Mouse (Mus musculus) 3T3-L1 (cell line): ENCODE measurements at regions not wholly inside any gene's neighbourhood (a gene's known extent, or its start where the extent isn't known, plus 50 kb on each side); places are given as distances from the start of the nearest gene placed in this dataset.
A peak's percentile ranks its signal among the peaks of the same experiment; 100 is the strongest.

Experiments used
- DNase-seq: peaks from one replicate; pipeline ENCODE4 v3.0.0-alpha.2; 2015; ENCODE audit warnings: low read depth, low spot score

DNA sequence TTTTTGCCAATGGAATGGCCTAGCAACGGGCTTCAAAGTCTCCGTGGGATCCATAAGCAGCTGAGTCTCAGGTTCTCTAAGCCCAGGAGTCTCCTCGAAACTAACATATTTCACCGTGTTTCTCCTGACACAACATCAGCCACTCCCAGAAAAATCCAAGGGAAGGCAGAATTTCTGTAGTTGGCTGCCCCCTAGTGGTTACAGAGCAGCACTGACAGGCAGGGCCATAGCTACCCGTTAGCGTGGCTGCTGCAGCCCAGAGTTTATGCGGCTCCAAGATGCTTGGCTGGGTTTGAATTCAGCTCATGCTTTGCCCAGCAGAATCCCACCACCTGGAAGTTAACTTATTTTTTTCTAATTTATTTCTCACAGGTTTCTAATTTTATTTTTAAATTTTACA is 140.9 kb upstream of the Tmem164 start:
- DNase-seq = peak; percentile 86

DNA sequence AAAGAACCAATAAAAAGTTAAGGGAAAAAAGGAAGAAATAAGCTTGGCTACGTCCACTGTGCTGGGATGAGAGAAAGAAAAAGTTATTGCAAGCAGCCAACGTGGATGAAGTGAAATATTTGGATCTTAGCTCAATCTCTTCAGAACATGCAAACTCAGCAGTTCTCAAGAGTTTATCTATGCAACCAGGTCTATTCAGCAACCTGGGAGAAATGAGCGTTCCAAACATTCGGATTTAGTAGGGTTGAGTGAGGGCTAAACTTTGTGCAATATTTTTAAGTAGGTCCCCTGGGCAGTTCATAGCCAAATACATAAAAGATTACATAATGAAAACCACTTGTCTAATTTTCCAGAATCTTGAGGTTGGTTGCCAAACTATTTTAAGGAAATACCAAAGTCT is 129.0 kb upstream of the Tmem164 start:
- no peak for DNase-seq

DNA sequence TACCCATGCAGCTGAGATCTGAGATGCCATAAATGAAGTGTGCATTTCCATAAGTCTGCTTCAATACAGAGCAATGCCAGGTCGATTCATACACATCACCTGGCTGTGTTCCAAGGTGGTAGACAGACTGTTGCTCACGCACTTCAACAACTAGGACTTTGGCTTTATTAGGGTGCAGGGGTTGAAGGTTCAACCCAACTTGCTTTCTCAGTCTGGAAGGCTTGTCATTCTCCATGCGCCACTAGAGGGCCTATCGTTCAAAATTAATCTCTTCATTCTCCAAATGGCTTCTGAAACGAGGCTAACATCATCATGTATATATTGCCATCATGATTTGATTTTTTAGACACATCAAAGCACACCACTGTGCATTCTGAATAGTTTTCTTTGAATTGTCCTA is 127.0 kb upstream of the Tmem164 start:
- peak; percentile 56 for DNase-seq

DNA sequence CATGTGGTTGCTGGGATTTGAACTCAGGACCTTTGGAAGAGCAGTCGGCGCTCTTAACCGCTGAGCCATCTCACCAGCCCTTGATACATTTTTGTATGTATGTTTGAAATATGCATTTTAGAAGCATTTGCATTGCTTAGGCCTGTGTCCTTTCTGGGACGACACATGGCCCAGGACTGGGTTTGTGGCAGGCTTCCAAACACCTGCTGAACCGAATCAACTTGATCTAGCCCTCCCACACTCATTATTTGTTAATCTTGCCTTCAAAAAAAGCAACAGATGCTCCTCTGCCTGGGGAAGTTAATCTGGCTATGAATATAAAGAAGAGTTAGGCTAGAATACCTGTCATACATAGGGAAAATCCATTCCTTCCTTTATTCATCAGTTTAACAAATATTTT is 123.7 kb upstream of the Tmem164 start:
- no peak for DNase-seq

DNA sequence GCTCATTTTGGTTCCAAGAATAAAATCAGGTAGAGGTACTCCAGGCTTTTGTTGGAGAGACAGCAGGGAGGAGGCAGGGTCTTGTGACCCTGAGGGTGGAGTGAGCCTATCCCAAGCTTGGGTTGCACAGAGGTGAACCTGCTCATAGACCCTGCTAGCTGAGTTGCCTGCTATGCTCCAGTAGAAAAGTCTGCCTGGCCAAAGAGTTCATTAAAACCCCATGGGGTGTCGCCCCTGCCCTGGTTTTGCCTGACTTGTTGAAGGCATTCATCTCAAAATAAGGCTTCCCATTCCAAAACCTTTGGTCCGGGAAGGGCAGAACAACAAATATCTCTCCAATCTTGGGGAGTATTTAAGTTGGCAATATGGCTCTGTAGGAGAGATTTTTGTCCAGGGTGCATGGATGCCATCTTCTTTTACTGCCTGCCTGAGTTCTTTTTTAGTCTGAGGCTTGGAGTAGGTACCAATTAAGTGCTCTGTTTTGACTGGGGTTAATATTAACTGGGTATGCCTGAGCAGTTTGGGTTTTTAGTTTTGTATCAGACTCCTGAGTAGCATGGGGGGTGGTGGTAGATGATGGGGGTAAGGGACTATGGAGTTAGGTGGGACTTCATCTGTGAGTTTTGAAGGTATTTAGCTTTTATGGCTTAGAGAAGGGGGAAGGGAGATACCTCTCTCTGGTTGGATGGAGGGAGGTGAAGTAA is 120.8 kb upstream of the Tmem164 start:
- DNase-seq = peak; percentile 40

DNA sequence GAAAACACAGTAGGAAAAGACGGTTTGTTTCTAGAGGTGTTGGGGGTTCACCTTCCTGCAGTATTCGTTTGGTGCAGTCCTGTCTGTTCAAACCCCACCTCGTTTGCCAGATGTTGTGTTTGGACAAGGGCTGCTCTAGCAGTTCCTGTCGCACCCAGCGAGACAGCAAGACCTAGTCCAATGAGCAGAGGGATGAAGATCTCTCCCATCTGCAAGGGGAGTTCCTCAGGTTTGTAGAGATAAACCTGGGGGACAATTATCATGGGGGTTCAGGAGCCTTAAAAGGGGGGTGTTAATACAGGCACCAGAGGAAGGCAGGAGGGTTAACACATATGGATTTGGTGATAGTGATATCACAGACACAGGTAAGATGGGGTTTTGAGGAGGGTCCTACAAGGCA is 119.4 kb upstream of the Tmem164 start:
- no peak for DNase-seq

DNA sequence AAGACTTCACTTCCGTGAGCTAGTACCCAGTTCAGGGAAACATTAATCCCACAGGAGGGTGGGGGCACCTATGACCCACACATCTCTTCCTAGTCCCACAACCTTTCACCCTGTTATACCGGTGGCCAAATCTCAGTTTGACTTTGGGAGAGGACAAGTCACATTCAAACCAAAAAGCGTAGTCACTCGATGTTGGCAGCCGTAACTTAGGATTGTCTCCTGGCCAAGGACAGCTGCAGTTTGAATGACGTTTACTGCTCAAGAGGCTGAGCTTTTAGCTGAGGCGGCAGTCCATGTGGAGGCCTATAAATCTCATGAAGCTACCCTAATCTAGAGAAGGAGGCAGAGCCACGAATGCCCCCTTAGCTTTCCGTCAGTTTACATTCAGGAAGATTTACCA is 117.0 kb upstream of the Tmem164 start:
- DNase-seq = no peak

DNA sequence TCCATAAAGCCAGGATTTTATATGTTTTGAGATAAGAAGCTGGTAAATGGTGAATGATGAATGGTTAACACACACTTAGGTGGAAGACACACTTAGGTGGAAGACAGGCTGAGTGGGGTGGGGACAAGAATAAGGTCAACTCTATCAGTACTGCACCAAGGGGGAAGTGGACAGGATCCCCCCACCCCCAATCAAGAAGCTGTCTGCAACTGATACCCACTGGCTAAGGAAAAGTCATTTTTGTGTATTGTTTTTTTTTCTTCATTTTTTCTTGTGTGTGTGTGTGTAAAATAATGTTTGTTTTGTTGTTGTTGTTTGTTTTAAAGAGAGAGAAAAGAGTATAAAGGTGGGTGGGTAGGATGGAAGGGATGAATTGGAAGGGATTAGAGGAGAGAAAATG is 109.4 kb upstream of the Tmem164 start:
- no peak for DNase-seq

DNA sequence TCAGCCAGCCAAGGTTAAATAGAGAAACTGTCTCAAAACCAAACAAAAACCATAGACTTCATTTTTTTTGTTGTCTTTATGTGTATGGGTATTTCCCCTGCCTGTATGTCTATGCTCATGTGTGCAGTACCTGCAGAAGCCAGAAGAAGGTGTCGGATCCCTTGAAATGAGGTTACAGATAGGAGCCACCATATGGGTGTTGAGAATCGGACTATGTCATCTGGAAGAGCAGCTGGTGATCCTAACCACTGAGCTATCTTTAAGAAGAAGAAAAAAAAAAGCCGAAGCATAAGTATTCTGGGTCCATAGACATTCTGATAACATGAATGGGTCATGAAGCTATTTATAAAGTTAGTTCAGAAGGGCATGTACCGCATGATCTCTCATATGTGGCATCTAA is 107.2 kb upstream of the Tmem164 start:
- no peak for DNase-seq

DNA sequence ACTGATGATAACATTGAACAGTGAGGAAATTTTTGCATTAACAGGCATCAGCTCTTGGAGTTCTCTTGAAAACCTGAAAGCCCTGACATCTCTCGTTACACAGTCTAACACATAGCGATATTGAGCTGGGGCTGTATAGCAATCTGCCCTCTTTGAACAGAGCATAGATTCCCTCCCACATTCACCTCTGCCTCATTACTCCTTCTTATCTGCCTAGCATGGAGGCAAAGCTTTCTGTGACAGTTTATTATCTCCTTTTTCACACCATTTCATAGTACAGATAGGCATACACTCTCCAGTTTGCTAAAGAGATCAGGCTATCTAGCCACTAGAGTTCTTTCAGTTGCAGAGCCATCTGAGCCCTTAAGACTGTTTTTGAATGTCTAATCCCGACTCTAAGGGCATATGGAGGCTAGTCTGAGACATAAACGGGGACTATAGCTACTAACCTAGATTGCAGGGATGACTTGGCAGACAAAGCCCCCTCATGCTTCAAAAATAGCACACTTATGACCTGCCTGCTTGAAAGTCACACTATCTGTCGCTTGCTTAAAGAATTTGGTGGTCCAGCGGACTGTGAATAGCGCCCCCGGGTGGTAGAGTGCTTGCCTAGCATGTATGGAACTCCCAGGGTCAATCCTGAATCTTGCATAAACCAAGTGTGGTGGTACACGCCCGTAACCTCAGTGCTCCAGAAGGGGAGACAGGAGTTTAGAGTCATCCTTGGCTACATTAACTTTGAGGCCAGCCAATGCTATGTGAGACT is 106.1 kb upstream of the Tmem164 start:
- no peak for DNase-seq

DNA sequence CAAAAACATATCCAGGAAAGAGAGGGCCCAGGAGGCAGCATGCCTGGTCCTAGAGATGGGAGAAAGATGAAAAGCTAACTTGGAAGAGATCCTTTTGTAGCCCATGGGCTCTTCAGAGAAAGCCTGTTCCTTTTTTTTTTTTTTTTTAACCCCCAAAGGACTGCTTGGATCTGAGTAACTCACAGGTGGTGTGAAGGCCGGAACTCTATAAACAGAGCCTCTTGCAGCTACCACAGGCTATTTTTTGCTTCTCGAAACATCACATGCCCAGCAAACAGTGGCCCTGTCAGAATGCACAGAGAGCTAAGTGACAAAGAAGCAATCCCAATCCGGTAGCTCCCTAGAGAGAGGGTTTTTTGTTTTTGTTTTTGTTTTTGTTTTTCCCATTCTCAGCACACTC is 105.1 kb upstream of the Tmem164 start:
- DNase-seq = no peak

DNA sequence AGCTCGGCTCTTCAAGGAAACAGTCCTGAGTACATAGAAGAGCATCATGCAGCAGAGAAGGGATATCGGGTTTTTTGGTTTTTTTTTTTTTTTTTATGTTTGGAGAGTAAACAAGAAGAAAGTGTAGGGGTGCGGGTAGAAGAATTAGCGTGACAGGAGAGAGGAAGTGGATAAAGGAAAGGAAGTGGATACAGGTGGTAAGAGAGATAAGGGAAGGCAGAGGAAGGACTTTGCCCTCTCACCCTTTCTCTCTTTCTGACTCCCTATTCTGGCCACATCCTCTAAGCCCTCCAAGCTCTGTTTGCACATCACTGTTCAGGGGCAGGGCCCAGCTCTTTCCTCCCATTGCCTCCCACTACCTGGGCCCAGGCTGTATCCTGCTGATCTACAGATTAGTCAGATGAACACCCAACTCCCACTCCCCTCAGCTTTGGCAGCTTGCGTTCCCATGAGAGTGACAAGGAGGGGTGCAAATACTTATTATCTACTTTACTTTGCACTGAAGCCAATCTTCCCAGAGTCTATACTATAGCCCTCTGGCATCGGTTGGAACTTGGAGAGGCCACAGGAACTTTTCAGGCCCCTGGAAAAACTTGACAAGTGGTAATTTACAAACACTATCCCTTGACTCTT is 103.6 kb upstream of the Tmem164 start:
- DNase-seq = no peak

DNA sequence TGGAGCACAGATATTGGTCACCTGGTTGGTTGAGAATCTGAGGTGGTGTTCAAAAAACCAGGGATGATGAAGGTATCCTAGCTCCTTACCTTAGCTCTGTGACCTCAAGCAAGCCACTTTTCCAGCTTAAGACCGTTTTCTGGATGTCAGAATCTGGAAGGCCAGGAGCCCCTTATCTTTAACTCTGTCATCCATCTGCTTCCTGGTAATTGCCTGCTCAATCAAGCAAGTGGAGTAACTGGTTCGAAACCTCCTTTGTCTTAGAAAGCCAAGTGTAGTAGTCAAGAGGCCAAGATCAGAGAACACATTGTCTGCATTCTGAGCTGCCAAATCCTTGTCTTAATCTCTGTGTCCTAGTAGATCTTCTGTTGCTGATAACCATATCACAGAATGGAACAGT is 95.9 kb upstream of the Tmem164 start:
- no peak for DNase-seq

DNA sequence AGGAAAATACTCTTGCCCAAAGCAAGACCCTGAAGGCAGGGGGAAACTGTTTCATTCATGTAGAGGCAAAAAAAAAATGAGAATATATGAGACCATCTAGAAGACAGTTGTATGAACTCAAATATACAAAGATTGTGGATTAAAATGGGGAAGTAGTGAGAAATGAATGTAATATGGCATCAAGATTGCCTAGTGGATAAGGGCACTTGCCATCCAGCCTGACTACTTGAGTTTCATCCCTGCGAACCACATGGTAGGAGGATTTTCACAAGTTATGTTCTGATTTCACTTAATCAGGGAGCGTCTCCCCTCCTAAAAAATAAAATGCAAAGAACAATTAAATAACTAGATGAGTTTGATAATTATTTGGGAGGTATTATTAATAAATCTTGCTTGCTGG is 81.8 kb upstream of the Tmem164 start:
- no peak for DNase-seq

DNA sequence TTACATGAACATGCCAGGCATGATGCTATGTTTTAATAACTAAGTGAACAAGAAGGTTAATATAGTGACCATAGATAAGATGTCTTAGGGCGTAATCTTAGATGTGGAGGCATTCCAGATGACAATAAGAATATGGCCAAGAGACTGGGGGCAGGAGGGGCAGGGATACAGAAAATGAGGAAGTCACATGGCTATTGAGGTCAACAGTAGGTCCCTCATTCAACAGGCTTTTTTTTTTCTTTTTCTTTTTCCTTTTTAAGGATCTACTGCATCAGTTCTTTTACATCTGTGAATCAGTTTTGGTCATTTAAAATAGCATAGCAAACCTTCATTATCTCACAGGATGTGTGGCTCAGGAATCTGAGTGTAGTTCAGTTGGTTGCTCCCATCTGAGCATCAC is 80.4 kb upstream of the Tmem164 start:
- no peak for DNase-seq

DNA sequence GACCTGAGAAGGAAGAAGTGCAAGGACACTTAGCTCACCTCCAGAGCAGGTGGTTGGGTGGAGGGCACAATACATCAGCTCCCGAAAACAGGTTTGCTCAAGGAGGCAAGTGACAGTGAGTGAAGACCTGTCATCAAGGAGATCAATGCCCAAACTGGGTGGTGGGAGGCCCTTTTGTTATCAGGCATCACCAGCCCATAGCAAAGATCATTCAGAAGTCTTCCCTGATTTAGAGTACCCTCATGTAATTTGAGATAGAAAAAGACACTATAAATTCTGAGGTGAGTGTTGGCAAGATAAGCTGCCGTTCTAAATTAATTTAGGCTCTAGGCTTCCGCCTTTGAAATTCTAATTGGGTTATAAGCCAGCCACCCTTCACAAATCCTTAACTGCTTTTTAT is 76.1 kb upstream of the Tmem164 start:
- DNase-seq = no peak

DNA sequence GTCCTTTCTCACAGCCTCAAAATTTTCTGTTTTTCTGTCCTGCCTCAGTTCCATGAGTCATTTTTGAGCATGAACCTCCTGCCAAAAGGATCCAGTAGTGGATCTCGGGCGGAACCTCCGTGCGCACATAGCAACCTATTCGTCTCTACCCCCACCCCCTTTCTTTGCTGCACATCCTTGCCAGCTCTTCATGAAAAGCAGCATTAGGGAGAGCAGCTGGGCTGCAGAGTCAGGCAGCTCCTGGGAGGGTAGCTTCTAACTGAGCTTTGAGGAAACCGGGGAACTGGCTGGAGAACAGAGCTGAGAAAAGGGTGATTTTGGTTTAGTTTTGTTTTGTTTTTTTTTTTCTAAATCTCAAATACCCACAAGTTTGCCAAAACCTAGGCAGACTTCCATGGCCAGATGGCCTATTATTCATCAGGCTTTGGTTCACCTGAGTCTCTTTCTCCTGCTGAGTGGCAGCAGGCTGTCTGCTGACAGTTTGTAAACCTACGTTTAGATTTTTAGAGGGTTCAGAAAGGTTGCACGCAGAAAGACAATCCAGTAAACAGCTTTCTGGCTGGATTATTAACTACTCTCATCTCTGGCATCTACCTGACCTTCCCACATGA is 74.5 kb upstream of the Tmem164 start:
- peak; percentile 24 for DNase-seq

DNA sequence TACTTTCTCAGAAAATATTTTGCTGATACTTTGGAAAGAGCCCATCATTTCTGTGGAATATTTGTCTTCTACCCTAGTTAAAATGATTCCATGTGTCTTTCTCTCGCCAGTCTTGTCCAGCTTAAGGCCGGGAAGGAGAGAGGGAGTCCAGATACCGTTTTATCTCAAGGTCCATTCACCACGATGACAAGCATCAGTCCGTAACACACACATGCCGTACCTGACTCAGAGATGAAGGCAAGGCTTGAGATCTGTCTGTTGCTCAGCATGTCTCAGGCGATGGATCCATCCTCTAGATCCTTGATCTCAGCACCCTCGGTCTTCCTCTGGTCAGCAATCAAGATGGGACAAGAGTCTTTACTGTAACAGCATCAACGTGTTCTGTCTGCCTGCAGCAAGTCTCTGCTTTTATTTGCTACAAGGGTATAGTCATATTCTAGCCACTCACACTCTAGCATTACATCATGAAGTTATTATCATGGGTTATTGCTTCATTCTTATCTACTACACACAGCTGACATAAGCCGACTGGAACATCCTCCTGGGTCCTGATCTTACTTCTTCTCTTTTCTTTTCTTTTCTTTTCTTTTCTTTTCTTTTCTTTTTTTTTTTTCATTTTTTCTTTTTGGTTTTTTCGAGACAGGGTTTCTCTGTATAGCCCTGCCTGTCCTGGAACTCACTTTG is 64.9 kb upstream of the Tmem164 start:
- no peak for DNase-seq

DNA sequence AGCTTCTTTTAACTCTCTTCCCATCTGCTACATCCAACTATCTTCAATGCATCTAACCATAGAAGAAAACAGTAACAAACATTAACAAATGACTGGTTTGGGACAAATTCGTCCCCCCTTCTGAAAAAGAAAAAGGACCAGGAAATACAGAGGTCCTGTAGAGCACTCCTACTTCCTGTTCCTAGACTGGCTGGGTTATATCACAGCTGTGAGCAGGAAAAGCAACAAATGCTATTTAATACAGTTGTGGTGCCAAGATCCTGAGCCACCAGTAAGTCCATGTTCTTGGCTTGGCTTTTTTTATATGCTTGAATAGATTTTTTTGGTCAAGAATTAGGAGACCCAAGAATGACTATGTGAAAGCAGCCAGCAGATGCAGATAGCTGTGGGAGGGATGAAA is 62.8 kb upstream of the Tmem164 start:
- no peak for DNase-seq

DNA sequence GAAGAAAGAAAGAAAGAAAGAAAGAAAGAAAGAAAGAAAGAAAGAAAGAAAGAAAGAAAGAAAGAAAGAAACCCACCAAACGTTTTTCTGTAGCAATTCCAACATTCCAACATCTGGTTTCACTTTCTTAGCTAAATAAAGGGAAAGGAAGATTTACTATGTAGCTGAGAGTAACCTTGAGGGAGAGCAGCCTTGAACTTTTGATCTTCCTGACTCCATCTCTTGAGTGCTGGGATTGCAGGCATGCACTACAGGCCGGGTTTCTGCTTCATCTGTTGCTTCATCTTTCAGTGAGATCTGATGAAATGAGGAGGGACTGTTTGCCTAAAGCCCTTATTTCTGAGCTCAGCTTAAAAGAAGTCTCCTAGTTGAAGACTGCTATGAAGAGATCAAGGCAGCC is 57.8 kb upstream of the Tmem164 start:
- DNase-seq = peak; percentile 69

DNA sequence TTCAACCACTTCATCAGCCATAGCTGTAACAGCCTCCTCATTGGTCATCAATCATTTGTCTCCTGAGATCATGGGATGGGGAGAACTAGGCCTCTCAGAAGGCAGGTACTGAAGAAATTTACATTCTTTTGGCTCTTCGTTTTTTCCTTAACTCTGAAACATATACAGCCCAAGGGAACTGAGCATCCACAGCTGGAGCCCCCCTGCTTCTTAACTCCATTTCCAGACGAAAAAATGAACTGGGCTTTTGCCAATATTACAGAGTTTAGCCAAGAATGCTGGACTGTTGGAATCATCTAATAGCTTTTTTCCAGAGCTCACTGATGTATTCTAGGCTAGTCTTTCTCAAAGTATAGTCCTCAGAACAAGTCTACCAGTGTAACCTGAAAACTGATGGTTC is 57.3 kb upstream of the Tmem164 start:
- DNase-seq = peak; percentile 27
